Mouse (Mus musculus) bone marrow macrophage, adult 2 months (primary cell): ENCODE measurements around the gene Washc1. TPM values are rescaled to one million over a fixed set of nuclear protein-coding genes. Genes with fewer than 3 reads are reported as not detected.
"Not testable (repeated sequence)": the region's sequence is repeated elsewhere in the genome, so short reads cannot be mapped to it uniquely, and the experiment has no call there.

Source experiments
- H3K27ac ChIP-seq: 2 replicates; pipeline ENCODE4 v1.5.1; 2012; ENCODE audit warnings: low read depth, low read length; ENCODE audit not compliant: insufficient read depth
- H3K4me1 ChIP-seq: 2 replicates; pipeline ENCODE4 v1.6.1; 2012; ENCODE audit warnings: low read length; ENCODE audit not compliant: control insufficient read depth, insufficient read depth
- H3K4me3 ChIP-seq: 2 replicates; pipeline ENCODE4 v1.5.1; 2012; ENCODE audit warnings: mild to moderate bottlenecking, low read length, moderate library complexity; ENCODE audit not compliant: insufficient read depth
- CTCF ChIP-seq: IDR thresholded peaks from 2 replicates; pipeline ENCODE4 v1.5.1; 2012; ENCODE audit warnings: low read depth, mild to moderate bottlenecking, low read length, moderate library complexity
- POLR2A ChIP-seq: IDR thresholded peaks from 2 replicates; pipeline ENCODE4 v1.6.1; 2012; ENCODE audit warnings: mild to moderate bottlenecking, low read depth, low read length, borderline replicate concordance
- polyA plus RNA-seq: library from polyadenylated mRNA; stranded (reverse); fragments of >200 nt; gene quantifications from 2 replicates; pipeline ENCODE4 v1.2.4, GENCODE M21; 2012; ENCODE audit not compliant: missing spikeins, insufficient read depth, insufficient read length

Washc1 gene
- polyA plus RNA-seq, 1 experiment = 54.6 TPM

GRCm38 (mm10) chr17:66154876-66155275 is 43.5 kb downstream of the Washc1 start:
- TF ChIP-seq CTCF = no peak
- TF ChIP-seq POLR2A = no peak
- H3K4me1 ChIP-seq = no peaks in the 10 kb centered on the region
- H3K27ac ChIP-seq = no peak overlapping the region
- H3K4me3 ChIP-seq = no peak overlapping the region

GRCm38 (mm10) chr17:66158271-66158670 is 46.9 kb downstream of the Washc1 start:
- no peak overlapping the region for H3K4me3 ChIP-seq
- H3K4me1 ChIP-seq = no peaks in the 10 kb centered on the region
- TF ChIP-seq CTCF (no peak), POLR2A (no peak)
- no peak overlapping the region for H3K27ac ChIP-seq

- not testable (repeated sequence) for H3K4me3 ChIP-seq, H3K4me1 ChIP-seq, H3K27ac ChIP-seq
Measured at GRCm38 (mm10) chr17:66167141-66167540, 55.8 kb downstream of the Washc1 start.

Other genes with a start within 250 kb of the Washc1 start
- gene Ralbp1, start 225.7 kb upstream of the Washc1 start, polyA plus RNA-seq = 61.3 and 69.7 TPM in 2 replicates
- gene Twsg1, start 160.3 kb upstream of the Washc1 start, polyA plus RNA-seq = 15.8 and 16.1 TPM in 2 replicates
- 28.3 and 32.6 TPM in 2 replicates for gene Ankrd12, start 34.5 kb upstream of the Washc1 start, polyA plus RNA-seq
- 141 and 150 TPM in 2 replicates for gene Ndufv2, start 10.0 kb upstream of the Washc1 start, polyA plus RNA-seq
- 6.6 and 8.3 TPM in 2 replicates for gene Ddx11, start 12.0 kb downstream of the Washc1 start, polyA plus RNA-seq